Mouse (Mus musculus) C2C12 (cell line): Measurements from ENCODE around the gene Fam20c.

Experiments used
- CTCF ChIP-seq: IDR thresholded peaks from one replicate; pipeline ENCODE4 v1.5.1; 2011; ENCODE audit not compliant: control insufficient read depth, insufficient read depth, insufficient read length
- MYOD1 ChIP-seq: IDR thresholded peaks from one replicate; pipeline ENCODE4 v1.6.1; 2011; ENCODE audit warnings: low read depth; ENCODE audit not compliant: control insufficient read depth, insufficient read length

GRCm38 (mm10) chr5:138790954-138791480 is 36.7 kb downstream of the Fam20c start:
- TF ChIP-seq CTCF (no peak), MYOD1 (no peak)
